Mouse (Mus musculus): Measurements from ENCODE around the gene Wdr19.

Wdr19 gene

GRCm38 (mm10) chr5:65199346-65200128 lies at the start of gene Wdr19:
Gene Wdr19 (plus strand): TSS chr5:65199696.
- peak; percentile 98 to 100 for DNase-seq

GRCm38 (mm10) chr5:65149706-65150105 lies 49.8 kb upstream of the Wdr19 start:
- no peak for DNase-seq

- no peak for DNase-seq
Observed at GRCm38 (mm10) chr5:65150376-65150955, 49.0 kb upstream of the Wdr19 start.

- no peak for DNase-seq
Observed at GRCm38 (mm10) chr5:65151276-65151675, 48.2 kb upstream of the Wdr19 start.

- DNase-seq, result no peak
Observed at GRCm38 (mm10) chr5:65151767-65152166, 47.7 kb upstream of the Wdr19 start.

- no peak for DNase-seq
Observed at GRCm38 (mm10) chr5:65154287-65154686, 45.2 kb upstream of the Wdr19 start.

GRCm38 (mm10) chr5:65156853-65157252 lies 42.6 kb upstream of the Wdr19 start:
- peak; percentile 44 to 46 for DNase-seq

- no peak for DNase-seq
Observed at GRCm38 (mm10) chr5:65157412-65158381, 41.8 kb upstream of the Wdr19 start.

- no peak for DNase-seq
Observed at GRCm38 (mm10) chr5:65158696-65159305, 40.7 kb upstream of the Wdr19 start.

- DNase-seq, result no peak
Observed at GRCm38 (mm10) chr5:65163001-65163400, 36.5 kb upstream of the Wdr19 start.

- DNase-seq, result no peak
Observed at GRCm38 (mm10) chr5:65163489-65164092, 35.9 kb upstream of the Wdr19 start.

GRCm38 (mm10) chr5:65170206-65170605 lies 29.3 kb upstream of the Wdr19 start:
- no peak for DNase-seq

GRCm38 (mm10) chr5:65175035-65175917 lies 24.2 kb upstream of the Wdr19 start:
- no peak for DNase-seq

- no peak for DNase-seq
Observed at GRCm38 (mm10) chr5:65175918-65176484, 23.5 kb upstream of the Wdr19 start.

- DNase-seq, result no peak
Observed at GRCm38 (mm10) chr5:65177026-65177514, 22.4 kb upstream of the Wdr19 start.

GRCm38 (mm10) chr5:65178477-65178876 lies 21.0 kb upstream of the Wdr19 start:
- no peak for DNase-seq

GRCm38 (mm10) chr5:65181160-65181793 lies 18.2 kb upstream of the Wdr19 start:
- DNase-seq, result no peak

GRCm38 (mm10) chr5:65181794-65182169 lies 17.7 kb upstream of the Wdr19 start:
- no peak for DNase-seq

- no peak for DNase-seq
Observed at GRCm38 (mm10) chr5:65182268-65182667, 17.2 kb upstream of the Wdr19 start.

- DNase-seq, result no peak
Observed at GRCm38 (mm10) chr5:65191601-65192000, 7.9 kb upstream of the Wdr19 start.
